Mouse (Mus musculus) forebrain, embryonic 16.5 days (tissue): ENCODE measurements at regions not wholly inside any gene's neighbourhood (a gene's known extent, or its start where the extent isn't known, plus 50 kb on each side); places are given as distances from the start of the nearest gene placed in this dataset.

Experiments
- ATAC-seq: fragments of 200-750 bp; cut with Nextera tagmentation; 2 replicates; pipeline ENCODE4 v1.8.0; 2017; ENCODE audit warnings: mild to moderate bottlenecking, moderate library complexity
- H3K27ac ChIP-seq: fragments of 300-500 bp; sonication (generic); 2 replicates; pipeline ENCODE4 v1.5.1; 2014; ENCODE audit warnings: low read length, control low read depth
- H3K27me3 ChIP-seq: fragments of 300-500 bp; sonication (generic); replicated peaks from 2 replicates; pipeline ENCODE4 v1.6.1; 2014; ENCODE audit warnings: low read length; ENCODE audit not compliant: control insufficient read depth, insufficient read depth
- H3K36me3 ChIP-seq: fragments of 300-500 bp; sonication (generic); 2 replicates; pipeline ENCODE4 v1.6.1; 2014; ENCODE audit not compliant: control insufficient read depth, insufficient read depth
- H3K4me1 ChIP-seq: fragments of 300-500 bp; sonication (generic); replicated peaks from 2 replicates; pipeline ENCODE4 v1.6.1; 2014; ENCODE audit warnings: low read length; ENCODE audit not compliant: control insufficient read depth, insufficient read depth
- H3K4me2 ChIP-seq: fragments of 300-500 bp; sonication (generic); 2 replicates; pipeline ENCODE4 v1.6.1; 2014; ENCODE audit warnings: mild to moderate bottlenecking, low read length, control low read depth
- H3K4me3 ChIP-seq: fragments of 300-500 bp; sonication (generic); replicated peaks from 2 replicates; pipeline ENCODE4 v1.5.1; 2014; ENCODE audit warnings: mild to moderate bottlenecking, low read length, control low read depth
- H3K9ac ChIP-seq: fragments of 300-500 bp; sonication (generic); replicated peaks from 2 replicates; pipeline ENCODE4 v1.6.1; 2014; ENCODE audit warnings: low read depth, low read length, control low read depth
- H3K9me3 ChIP-seq: fragments of 300-500 bp; sonication (generic); 2 replicates; pipeline ENCODE4 v1.6.1; 2016; ENCODE audit warnings: low read length; ENCODE audit not compliant: control insufficient read depth
- WGBS: fragments of 180-500 bp; shearing (Covaris S2); extraction: QIAGEN DNeasy Blood & Tissue Kit; methylation state at CpG from one replicate; pipeline ENCODE4 v1.1.7; 2014; 5-methylcytosine and 5-hydroxymethylcytosine counted together

DNA sequence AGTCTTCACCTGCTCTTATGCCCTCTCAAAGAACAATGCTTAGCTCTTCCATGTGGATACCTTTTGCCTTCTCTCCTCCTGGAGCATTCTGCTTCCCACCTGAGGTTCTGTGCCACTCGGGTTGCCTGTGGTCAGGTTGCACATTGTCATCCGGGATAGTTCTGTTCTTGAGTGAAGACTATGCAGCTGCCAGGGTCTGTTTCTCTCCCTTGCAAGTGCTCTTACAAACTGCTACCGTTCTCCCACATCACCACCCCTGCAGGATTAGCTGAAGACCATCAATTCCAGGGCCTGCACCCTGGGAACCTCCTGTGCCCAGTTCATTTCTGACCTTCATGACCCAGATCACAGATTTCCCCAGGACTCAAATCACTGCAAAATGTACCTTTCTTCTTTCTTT, 104.3 kb upstream of the Ccdc91 start:
- Histone ChIP-seq H3K4me3 (no peak overlapping the region), H3K9ac (no peak overlapping the region), H3K36me3 (no peaks in the 10 kb centered on the region), H3K9me3 (no peaks in the 10 kb centered on the region), H3K27ac (no peak overlapping the region), H3K4me1 (no peaks in the 10 kb centered on the region), H3K4me2 (no peak overlapping the region), H3K27me3 (no peaks in the 10 kb centered on the region)
- ATAC-seq: no peak
- 89% methylated on average over 3 of the region's 3 CpGs for WGBS

DNA sequence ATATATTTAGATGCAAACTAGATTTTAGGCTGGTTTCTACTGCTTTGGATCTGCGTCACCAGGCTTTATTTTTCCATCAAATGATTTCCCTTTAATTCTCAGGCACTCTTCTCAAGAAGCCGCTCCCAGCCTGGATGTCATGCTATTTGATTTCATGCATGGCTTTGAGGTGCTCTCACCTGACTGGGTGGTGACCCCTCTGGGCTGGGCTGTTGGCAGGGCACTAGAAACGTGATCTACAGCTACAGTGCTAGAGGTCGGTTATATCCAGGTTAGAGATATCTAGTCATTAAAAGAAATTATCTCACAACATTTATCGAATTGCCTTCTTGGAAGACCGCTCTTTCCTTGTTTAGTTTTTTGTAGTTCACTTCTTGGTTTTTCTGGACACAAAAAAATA, 98.9 kb upstream of the Pthlh start:
- Histone ChIP-seq H3K4me2 (no peak overlapping the region), H3K4me3 (no peak overlapping the region), H3K9me3 (no peaks in the 10 kb centered on the region), H3K9ac (no peak overlapping the region), H3K36me3 (no peaks in the 10 kb centered on the region), H3K4me1 (no peaks in the 10 kb centered on the region), H3K27ac (no peak overlapping the region), H3K27me3 (no peaks in the 10 kb centered on the region)
- WGBS: 89% methylated on average over 6 of the region's 6 CpGs
- ATAC-seq: no peak

DNA sequence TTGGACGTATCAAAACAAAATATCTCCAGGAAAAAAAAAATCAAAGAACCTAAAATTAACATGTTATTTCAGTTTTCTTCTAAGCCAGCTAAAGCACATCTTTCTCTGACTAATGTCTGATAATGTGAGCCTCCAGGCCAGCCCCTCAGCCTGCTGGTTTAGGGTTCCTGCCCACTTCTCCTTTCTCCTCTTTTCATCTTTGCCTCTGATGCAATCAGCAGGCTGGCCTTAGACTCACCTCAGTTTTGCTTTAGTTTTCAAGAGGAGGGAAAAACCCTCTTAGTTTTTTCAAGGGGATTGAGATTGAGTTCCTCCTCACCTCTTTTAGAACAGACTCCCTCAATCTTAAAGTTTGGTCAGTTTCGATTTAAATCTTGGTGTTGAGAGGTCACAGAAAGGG, 93.0 kb upstream of the Pthlh start:
- WGBS: 78% methylated on average over 2 of the region's 2 CpGs
- no peak overlapping the region for H3K4me2 ChIP-seq
- H3K4me1 ChIP-seq: no peaks in the 10 kb centered on the region
- H3K36me3 ChIP-seq: no peaks in the 10 kb centered on the region
- H3K4me3 ChIP-seq: no peak overlapping the region
- no peaks in the 10 kb centered on the region for H3K27me3 ChIP-seq
- no peak overlapping the region for H3K9ac ChIP-seq
- no peaks in the 10 kb centered on the region for H3K9me3 ChIP-seq
- H3K27ac ChIP-seq: no peak overlapping the region
- no peak for ATAC-seq

DNA sequence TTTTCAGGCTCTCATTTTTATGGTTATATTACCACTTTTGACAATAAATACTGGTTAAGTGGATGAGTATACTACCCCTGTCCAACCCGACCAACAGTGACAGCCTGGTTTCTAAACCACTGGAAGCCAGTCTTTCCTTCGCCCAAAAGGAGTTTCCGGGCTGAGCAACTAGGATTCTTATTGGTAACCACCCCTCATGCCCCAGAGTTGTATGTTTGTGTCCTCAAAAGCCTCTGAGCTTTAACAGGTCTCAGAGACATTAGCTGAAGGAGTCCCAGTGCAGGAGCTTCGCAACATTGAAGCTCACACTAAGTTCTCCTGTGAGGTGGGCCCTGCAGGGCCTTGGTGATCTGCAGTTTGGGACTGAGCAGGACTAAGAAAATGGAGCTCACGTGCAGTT, 92.6 kb upstream of the Pthlh start:
- no peak for ATAC-seq
- no peak overlapping the region for H3K4me3 ChIP-seq
- no peaks in the 10 kb centered on the region for H3K27me3 ChIP-seq
- H3K4me2 ChIP-seq: no peak overlapping the region
- no peak overlapping the region for H3K9ac ChIP-seq
- no peaks in the 10 kb centered on the region for H3K36me3 ChIP-seq
- H3K9me3 ChIP-seq: no peaks in the 10 kb centered on the region
- no peaks in the 10 kb centered on the region for H3K4me1 ChIP-seq
- no peak overlapping the region for H3K27ac ChIP-seq
- 91% methylated on average over 5 of the region's 5 CpGs for WGBS

DNA sequence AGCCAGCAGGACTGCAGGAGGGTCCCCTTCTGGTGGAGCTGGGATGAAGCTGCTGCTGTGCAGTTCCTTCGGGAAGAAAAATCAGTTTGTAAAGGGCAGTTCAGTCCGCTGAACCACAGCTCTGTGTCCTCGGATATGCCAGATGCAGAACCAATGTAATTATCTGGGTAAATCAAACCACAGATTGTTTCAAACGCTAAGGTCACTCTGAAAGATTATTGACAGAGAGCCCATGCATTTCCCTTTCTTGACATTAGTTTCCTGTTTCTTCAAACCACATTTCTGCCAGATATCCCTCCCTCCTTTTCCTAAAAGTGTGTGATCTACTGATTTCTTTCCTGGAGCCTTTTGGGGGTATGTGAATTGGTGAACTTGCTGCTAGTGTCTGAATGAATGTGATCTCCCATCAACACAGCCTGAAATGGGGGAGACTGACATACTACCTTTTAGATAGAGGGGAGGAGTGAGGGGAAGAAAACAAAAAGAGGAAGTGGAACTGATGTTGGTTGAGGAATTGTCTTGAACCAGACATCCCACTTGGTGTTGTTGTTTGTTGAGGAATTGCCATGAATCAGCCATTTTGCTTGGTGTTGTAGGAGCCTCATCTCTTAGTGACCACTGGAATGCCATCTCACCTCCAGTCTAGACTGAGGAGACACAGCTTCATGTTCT, 85.7 kb upstream of the Pthlh start:
- Histone ChIP-seq H3K4me1 (no peaks in the 10 kb centered on the region), H3K27me3 (no peaks in the 10 kb centered on the region), H3K27ac (no peak overlapping the region), H3K9ac (no peak overlapping the region), H3K36me3 (no peaks in the 10 kb centered on the region), H3K4me3 (no peak overlapping the region), H3K4me2 (no peak overlapping the region), H3K9me3 (no peaks in the 10 kb centered on the region)
- ATAC-seq: no peak
- WGBS: 85% methylated on average over 4 of the region's 4 CpGs

DNA sequence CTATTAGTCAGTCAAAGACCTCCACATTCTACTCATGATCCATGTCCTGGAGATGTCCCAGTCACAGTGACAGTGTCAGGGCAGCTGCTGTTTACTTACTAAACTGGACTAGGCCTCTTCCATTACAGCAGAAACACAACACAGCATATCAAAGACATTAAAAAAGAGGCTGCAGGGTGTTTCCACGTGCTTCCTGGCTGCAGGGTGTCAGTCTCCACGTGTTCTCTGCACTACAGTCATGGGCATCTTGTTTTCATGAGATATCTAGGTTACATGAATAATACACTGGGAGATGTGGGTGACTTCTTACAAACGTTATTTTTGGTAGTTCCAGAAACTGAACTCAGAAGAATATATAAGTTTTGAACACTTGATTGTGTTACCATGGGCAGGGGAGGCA, 84.6 kb upstream of the Pthlh start:
- no peak for ATAC-seq
- H3K27ac ChIP-seq: no peak overlapping the region
- no peaks in the 10 kb centered on the region for H3K27me3 ChIP-seq
- H3K4me2 ChIP-seq: no peak overlapping the region
- H3K4me3 ChIP-seq: no peak overlapping the region
- no peaks in the 10 kb centered on the region for H3K9me3 ChIP-seq
- no peak overlapping the region for H3K9ac ChIP-seq
- H3K36me3 ChIP-seq: no peaks in the 10 kb centered on the region
- H3K4me1 ChIP-seq: no peaks in the 10 kb centered on the region
- WGBS: 72% methylated on average over 3 of the region's 3 CpGs

DNA sequence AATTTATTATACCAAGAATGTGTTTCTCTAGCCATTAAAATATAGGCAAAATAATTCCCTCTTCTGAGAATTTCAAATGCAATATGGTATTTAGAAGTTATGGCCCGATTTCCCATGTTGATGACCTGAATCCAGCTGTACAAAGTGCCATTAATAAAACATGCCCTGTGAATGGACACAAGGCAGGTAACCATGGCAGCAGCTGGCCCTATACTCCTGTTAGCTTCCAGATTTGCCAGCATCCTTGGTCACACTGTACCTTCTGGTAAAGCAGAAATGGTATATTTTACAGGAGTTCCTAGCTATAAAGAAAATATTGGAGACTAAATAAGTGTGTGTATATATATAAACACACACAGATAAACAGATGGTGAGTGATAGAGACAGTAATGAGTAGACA, 77.1 kb upstream of the Pthlh start:
- Histone ChIP-seq H3K9ac (no peak overlapping the region), H3K36me3 (no peaks in the 10 kb centered on the region), H3K9me3 (no peaks in the 10 kb centered on the region), H3K4me1 (no peaks in the 10 kb centered on the region), H3K27me3 (no peaks in the 10 kb centered on the region), H3K4me2 (no peak overlapping the region), H3K27ac (no peak overlapping the region), H3K4me3 (no peak overlapping the region)
- 81% methylated on average over 1 of the region's 1 CpGs for WGBS
- no peak for ATAC-seq

DNA sequence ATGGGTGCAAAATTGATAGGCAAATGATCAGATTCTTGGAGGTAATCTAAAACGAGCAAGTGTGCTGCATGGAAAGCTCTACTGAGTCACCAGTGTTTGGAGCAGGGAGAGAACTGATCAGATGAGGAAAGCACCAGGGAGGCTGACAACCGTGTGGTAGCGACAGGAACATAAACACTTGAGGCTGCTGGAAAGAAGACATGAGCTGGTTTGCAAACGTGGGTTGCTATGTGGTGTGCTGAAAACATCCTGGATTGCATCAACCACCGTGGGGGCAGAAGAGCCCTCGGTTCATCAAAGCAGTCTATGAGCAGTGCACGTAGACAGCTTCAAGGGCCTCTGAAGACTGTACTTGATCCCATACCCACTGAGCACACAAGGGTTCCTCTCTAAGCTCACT, 69.0 kb upstream of the Pthlh start:
- WGBS: 85% methylated on average over 7 of the region's 7 CpGs
- Histone ChIP-seq H3K9ac (no peak overlapping the region), H3K27ac (no peak overlapping the region), H3K4me2 (no peak overlapping the region), H3K9me3 (no peaks in the 10 kb centered on the region), H3K4me3 (no peak overlapping the region), H3K36me3 (no peaks in the 10 kb centered on the region), H3K27me3 (no peaks in the 10 kb centered on the region), H3K4me1 (no peaks in the 10 kb centered on the region)
- ATAC-seq: no peak

DNA sequence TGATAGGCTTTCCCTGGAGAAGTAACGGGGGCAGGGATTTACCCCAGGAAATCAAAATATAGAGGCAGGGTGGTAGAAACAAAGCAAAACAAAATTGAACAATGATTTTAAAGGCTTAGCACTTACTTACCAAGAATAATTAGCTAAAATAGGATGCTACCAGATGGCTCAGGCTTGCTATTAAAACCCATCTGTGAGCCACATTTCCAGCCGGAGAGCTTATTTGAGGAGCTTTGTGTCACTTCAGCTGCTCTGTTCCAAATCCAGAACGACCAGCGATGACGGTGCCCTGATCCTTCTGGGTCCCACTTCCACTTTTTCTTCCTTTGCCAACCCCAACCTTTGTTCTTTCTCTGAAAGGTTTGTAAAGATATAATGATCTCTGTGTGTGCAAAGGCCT, 65.2 kb upstream of the Pthlh start:
- H3K9ac ChIP-seq: no peak overlapping the region
- 45% methylated on average over 5 of the region's 5 CpGs for WGBS
- no peak overlapping the region for H3K4me3 ChIP-seq
- H3K9me3 ChIP-seq: no peaks in the 10 kb centered on the region
- ATAC-seq: peak; percentile 64
- no peaks in the 10 kb centered on the region for H3K36me3 ChIP-seq
- no peaks in the 10 kb centered on the region for H3K4me1 ChIP-seq
- H3K27ac ChIP-seq: no peak overlapping the region
- no peaks in the 10 kb centered on the region for H3K27me3 ChIP-seq
- no peak overlapping the region for H3K4me2 ChIP-seq

DNA sequence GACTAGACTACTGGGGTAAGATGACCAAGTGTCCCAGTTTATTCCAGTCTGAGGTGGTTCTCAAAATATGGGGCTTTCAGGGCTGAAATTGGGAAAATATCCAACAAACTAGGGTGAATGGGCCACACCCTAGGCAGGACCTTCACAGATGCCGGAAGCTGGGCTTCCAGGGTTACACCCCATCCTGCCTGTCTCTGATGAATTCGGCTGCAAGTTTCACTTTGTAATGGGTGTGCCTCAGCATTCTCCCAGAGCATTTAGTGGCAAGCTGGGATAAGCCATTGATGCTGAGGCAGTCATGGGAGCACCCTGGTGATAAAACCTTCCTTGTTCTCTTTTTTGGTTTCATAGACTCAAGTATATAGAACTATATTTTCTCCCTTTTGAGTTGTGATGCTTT, 60.4 kb upstream of the Pthlh start:
- WGBS: 93% methylated on average over 2 of the region's 2 CpGs
- no peak for ATAC-seq

More for the DNA sequence above, 60.4 kb upstream of the Pthlh start:
- no peak overlapping the region for H3K27ac ChIP-seq
- H3K36me3 ChIP-seq: no peaks in the 10 kb centered on the region
- no peak overlapping the region for H3K4me2 ChIP-seq
- H3K4me1 ChIP-seq: no peaks in the 10 kb centered on the region
- H3K27me3 ChIP-seq: no peaks in the 10 kb centered on the region
- H3K9ac ChIP-seq: no peak overlapping the region
- H3K9me3 ChIP-seq: no peaks in the 10 kb centered on the region
- no peak overlapping the region for H3K4me3 ChIP-seq
